Mouse (Mus musculus) mouse embryonic stem cell (cell line): ENCODE data around the gene Gm18596.
"Not testable (repeated sequence)": the region's sequence is repeated elsewhere in the genome, so short reads cannot be mapped to it uniquely, and the experiment has no call there.

Experiments
- in situ Hi-C, 2 experiments: fragments of 300-500 bp; cut with MboI; formaldehyde crosslinking; loops; 1 replicate in 1 of 2; 3 replicates in 1 of 2; pipeline ENCODE4 v1.14.3; 2019 to 2020; ENCODE audit warnings: low sequenced_read_pairs in 2 of 2, low pct_unique_long_range_greater_than_20kb in 1 of 2, mixed read lengths in 1 of 2; ENCODE audit not compliant: unreplicated experiment in 1 of 2

Gene Gm18596

GRCm38 (mm10) chr10:77741924-77742688, at the start of gene Gm18596:
Gene Gm18596, minus strand, starts transcription at chr10:77742638.
- in situ Hi-C loops, result loop anchor here in 1 of 2 experiments (25.0 kb wide), 1 partner anchor 655 kb away; no protein-coding TSS in a partner anchor

DNA sequence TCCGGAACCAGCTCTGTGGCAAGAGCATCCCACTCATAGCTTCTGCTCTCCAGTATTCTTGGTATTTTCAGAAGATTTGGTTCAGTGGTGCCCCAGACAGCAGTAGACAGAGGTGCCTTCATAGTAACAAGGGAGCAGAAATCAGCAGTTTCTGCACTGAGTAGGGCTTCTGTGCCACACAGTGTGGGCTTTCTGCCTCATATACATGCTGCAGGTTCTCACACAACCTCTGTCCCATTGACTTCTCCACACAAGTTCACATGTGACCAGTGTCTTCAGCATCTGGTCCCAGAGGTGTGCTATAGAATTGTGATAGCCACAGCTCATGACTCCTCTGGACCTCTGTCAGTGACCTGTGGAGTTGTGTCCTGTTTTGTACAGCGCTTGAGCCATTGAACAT, 46.2 kb upstream of the Gm18596 start:
- in situ Hi-C loops, result no loop called here

DNA sequence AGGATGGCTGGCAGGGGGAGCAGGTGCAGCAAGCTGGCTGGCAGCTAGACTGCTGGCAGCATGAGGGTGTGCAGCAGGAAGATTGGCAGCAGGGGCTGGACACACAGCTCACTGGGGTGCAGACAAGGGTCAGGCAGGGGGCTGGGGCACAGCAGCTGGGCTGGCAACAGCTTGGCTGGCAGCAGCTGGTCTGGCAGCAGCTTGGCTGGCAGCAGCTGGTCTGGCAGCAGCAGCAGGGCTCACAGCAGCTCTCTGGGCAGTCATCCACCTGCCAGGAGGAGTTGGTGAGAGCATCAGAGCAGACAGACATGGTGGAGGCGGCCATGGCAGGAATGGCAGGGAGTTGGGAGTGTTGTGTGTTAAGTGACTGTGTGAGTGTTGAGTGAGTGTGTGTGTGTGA, 45.4 kb upstream of the Gm18596 start, which contains the start of gene Gm7137:
TSS of gene Gm7137 (minus strand) at position 325 of the 400 bp plus-strand sequence.
- in situ Hi-C loops, result not testable (repeated sequence)

GRCm38 (mm10) chr10:77783396-77783795, 41.0 kb upstream of the Gm18596 start:
- in situ Hi-C loops, result not testable (repeated sequence)

GRCm38 (mm10) chr10:77782442-77782841, 40.0 kb upstream of the Gm18596 start, which contains the start of gene Gm3250:
Gene Gm3250, minus strand, starts transcription at chr10:77782542.
- in situ Hi-C loops, result not testable (repeated sequence)

- in situ Hi-C loops, result not testable (repeated sequence)
Observed at GRCm38 (mm10) chr10:77776844-77777243, 34.4 kb upstream of the Gm18596 start, which contains the start of gene Gm7138. Gene Gm7138, minus strand, starts transcription at chr10:77776944.

DNA sequence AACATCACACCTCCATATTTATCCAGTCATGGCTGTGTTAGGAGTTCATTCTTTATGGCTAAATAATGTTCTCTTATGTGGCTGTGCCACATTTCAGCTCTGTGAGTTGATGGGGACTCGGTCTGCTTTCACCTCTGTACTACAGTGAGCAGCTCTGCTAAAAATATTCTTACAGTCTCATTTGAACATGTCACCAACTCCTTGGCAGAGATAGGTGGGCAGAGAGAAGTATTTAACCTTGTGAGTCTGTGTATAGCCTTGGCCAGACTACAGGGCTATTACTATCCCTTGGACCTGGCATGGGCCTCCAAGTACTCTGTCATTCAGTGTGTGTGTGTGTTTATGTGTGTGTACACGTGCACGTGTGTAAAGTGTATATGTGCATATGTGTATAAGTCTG, 29.7 kb upstream of the Gm18596 start:
- in situ Hi-C loops, result not testable (repeated sequence)

DNA sequence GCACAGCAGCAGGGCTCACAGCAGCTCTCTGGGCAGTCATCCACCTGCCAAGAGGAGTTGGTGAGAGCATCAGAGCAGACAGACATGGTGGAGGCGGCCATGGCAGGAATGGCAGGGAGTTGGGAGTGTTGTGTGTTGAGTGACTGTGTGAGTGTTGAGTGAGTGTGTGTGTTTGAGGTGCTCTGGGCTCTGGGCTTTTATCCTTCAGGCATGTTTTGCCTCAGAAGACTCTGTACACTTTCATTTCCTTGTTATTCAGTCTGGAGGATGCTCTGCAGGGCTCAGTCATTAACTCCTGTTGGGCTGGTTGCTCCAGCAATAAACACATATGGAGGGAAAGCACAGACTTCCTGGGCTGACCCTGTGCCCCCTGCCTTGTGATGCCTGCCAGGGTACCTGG, 28.8 kb upstream of the Gm18596 start, which contains the start of gene Gm3238:
TSS of gene Gm3238 (minus strand) at position 101 of the 400 bp plus-strand sequence.
- in situ Hi-C loops, result not testable (repeated sequence)

DNA sequence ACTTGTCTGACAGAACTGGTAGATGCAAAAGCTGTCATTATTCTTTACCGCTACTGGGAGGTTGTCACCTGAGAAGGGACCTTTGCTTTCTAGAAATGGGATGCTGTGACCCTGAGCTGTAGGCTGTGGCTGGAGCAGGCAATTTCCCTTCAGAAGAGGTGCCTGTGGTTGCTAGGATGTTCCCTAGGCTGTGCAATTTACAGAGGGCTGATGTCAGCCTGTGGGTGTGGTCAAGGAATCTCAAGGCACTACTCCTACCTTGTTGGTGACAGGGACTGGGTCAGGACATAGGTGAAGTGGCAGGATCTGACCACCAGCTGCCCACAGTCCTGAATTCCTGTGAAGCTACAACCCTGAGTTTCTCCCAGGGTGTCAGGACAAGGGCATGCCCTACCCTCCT, 27.3 kb upstream of the Gm18596 start:
- in situ Hi-C loops, result no loop called here

DNA sequence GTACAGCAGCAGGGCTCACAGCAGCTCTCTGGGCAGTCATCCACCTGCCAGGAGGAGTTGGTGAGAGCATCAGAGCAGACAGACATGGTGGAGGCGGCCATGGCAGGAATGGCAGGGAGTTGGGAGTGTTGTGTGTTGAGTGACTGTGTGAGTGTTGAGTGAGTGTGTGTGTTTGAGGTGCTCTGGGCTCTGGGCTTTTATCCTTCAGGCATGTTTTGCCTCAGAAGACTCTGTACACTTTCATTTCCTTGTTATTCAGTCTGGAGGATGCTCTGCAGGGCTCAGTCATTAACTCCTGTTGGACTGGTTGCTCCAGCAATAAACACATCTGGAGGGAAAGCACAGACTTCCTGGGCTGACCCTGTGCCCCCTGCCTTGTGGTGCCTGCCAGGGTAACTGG, 17.1 kb upstream of the Gm18596 start, which contains the start of gene Gm3233:
TSS of gene Gm3233 (minus strand) at position 101 of the 400 bp plus-strand sequence.
- in situ Hi-C loops, result not testable (repeated sequence)

- in situ Hi-C loops, result no loop called here
Observed at GRCm38 (mm10) chr10:77753448-77753847, 11.0 kb upstream of the Gm18596 start.

- in situ Hi-C loops, result not testable (repeated sequence)
Observed at GRCm38 (mm10) chr10:77752312-77752711, 9.9 kb upstream of the Gm18596 start.

DNA sequence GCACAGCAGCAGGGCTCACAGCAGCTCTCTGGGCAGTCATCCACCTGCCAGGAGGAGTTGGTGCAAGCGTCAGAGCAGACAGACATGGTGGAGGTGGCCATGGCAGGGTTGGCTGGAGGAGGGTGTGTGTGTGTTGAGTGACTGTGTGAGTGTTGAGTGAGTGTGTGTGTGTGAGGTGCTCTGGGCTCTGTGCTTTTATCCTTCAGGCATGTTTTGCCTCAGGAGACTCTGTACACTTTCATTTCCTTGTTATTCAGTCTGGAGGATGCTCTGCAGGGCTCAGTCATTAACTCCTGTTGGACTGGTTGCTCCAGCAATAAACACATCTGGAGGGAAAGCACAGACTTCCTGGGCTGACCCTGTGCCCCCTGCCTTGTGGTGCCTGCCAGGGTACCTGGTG, 8.8 kb upstream of the Gm18596 start, which contains the start of gene Gm9736:
TSS of gene Gm9736 (minus strand) at position 101 of the 400 bp plus-strand sequence.
- in situ Hi-C loops, result not testable (repeated sequence)

DNA sequence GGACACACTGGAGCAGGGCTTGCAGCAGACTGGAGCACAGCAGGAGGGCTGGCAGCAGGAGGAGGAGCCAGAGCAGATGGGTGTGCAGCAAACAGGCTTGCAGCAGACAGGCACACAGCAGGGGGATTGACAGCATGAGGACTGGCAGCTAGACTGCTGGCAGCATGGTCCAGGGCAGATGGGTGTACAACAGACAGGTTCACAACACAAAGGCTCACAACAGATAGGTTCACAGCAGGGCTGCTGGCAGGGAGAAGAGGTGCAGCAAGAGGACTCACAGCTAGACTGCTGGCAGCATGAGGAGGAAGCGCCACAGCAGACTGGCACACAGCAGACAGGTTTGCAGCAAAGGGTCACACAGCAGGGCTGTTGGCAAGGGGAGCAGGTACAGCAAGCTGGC, 8.2 kb upstream of the Gm18596 start:
- in situ Hi-C loops, result not testable (repeated sequence)

DNA sequence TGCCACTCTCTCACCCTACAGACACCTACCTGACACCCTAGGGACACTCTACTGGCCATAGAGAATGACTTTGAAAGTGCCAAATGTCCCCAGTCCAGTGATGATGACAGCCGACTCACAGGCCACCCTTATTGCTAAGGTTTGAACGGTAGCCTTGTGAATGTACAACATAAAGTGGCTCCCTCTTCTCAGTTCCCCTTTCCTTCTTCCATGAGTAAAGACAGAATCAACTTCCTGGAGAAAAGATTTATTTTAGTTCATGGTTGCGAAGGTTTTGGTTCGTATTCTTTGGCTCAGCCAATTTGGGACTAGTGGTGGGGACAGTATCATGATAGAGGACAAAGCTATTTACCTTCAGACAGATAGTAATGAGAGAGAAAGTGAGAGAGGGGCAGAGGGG, 3.5 kb downstream of the Gm18596 start:
- in situ Hi-C loops, result loop anchor here in 1 of 2 experiments (25.0 kb wide), 1 partner anchor 652 kb away; no protein-coding TSS in a partner anchor

- in situ Hi-C loops, result loop anchor here in 1 of 2 experiments (25.0 kb wide), 1 partner anchor 649 kb away; no protein-coding TSS in a partner anchor
Observed at GRCm38 (mm10) chr10:77735928-77736327, 6.5 kb downstream of the Gm18596 start.

GRCm38 (mm10) chr10:77729241-77729640, 13.2 kb downstream of the Gm18596 start:
- in situ Hi-C loops, result loop anchor here in 1 of 2 experiments (25.0 kb wide), 1 partner anchor 642 kb away; no protein-coding TSS in a partner anchor

- in situ Hi-C loops, result loop anchor here in 1 of 2 experiments (25.0 kb wide), 1 partner anchor 641 kb away; no protein-coding TSS in a partner anchor
Observed at GRCm38 (mm10) chr10:77728280-77728679, 14.2 kb downstream of the Gm18596 start.

DNA sequence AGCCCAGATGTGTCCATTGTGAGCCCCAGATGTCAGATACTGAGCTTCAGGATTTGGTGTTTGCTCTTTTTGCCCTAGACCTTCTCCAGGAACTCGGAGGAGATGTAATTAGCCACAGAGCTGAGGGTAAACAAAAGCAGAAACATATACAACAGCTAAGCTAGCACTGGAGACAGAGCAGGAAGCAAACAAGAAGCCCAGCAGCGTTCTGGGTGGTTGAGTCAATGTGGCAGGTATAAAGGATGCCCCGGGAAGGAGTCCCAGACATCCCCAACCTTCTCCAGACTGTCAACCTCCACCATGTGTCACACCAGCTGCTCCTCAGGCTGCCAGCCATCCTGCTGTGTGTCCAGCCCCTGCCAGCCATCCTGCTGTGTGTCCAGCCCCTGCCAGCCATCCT, 16.3 kb downstream of the Gm18596 start, which contains the start of gene Gm10100:
TSS of gene Gm10100 (plus strand) at position 301 of the 400 bp plus-strand sequence.
- in situ Hi-C loops, result loop anchor here in 1 of 2 experiments (25.0 kb wide), 1 partner anchor 639 kb away; no protein-coding TSS in a partner anchor
